Mouse (Mus musculus) A20 (cell line): ENCODE results near the gene Grin2b.

Experiments used
- DNase-seq: peaks from one replicate; pipeline ENCODE4 v3.0.0-alpha.2; 2011; ENCODE audit warnings: low read depth, low spot score

The Grin2b gene

GRCm38 (mm10) chr6:136010290-136011037 is 162.8 kb downstream of the Grin2b start:
- DNase-seq: no peak

DNA sequence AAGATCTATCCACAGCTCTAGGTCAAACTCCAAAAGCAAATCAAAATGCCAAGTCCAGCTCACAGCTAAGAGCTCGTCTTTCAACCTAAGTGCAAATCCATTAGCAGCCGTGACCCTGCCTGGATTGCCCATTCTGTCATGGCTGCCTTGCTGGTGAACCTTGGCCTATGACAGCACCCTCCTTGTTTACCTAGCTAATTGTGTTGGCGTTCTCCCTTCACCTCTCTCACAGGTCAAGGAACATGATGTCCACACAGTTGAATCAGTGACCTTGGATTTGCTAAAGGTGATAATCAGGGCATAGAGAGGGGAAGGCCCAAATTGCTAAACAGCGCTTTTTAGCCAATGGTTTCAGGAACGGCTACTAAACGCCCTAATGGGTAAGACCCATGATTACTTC is 165.2 kb downstream of the Grin2b start:
- no peak for DNase-seq

- DNase-seq: no peak
Measured at GRCm38 (mm10) chr6:135994691-135995090, 178.6 kb downstream of the Grin2b start.

- no peak for DNase-seq
Measured at GRCm38 (mm10) chr6:135993897-135994296, 179.4 kb downstream of the Grin2b start.

DNA sequence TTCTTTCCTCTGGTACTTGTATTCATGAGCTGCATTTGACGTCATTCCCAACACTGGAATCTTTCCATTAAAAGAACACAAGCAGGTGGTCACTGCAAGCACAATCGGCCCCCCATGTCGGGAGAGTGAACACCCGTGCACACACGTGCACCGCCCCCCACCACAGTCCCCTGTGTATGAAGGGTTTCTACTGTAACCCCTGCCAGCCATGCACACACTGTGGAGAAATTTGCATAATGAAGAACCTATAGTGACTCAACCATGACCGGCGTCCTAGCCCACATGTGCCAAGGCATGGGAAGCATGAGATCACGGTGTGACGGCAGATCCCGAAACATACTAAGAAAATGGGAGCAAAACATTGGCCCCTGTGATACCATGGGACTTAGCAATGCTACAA is 179.9 kb downstream of the Grin2b start:
- DNase-seq: no peak

DNA sequence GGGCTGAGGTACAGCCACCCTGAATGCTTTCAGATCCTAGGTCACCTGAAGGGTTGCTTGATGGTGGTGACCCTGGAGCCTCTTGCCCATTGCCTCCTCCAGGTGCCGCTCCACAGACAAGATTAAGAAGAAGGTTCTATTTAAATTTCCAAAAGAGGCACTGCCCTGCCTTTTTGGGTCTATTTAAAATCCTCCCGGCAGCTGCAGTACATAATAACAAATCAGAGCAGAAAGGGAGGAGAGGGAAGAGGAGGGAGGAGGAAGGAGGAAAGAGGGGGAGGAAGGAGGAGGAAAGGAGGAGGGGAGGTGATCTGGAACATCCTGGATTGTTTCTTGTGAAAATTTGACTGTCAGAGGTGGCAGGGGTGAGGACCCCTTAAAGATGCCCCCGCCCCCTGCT is 197.2 kb downstream of the Grin2b start:
- no peak for DNase-seq

GRCm38 (mm10) chr6:135972481-135972880 is 200.8 kb downstream of the Grin2b start:
- no peak for DNase-seq

DNA sequence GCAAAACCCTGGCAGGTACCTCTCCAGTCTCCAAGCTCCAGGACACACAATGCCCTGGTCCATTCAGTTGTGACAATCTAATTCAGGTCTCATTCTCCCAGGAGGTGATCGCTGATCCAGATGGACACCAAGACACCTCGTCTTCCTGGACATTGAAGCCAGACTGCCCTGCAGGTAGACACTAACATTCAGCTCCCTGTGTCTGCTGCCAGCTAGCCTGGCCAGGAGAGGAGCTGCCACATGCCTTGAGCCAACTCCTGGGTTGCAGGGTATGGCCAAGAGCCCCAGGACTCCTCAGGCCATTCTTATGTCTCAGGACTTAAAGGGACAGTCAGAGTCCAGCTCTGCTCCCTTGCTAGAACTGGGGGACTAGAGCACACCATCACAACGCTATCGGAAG is 201.8 kb downstream of the Grin2b start:
- no peak for DNase-seq

GRCm38 (mm10) chr6:135970716-135971318 is 202.5 kb downstream of the Grin2b start:
- no peak for DNase-seq

DNA sequence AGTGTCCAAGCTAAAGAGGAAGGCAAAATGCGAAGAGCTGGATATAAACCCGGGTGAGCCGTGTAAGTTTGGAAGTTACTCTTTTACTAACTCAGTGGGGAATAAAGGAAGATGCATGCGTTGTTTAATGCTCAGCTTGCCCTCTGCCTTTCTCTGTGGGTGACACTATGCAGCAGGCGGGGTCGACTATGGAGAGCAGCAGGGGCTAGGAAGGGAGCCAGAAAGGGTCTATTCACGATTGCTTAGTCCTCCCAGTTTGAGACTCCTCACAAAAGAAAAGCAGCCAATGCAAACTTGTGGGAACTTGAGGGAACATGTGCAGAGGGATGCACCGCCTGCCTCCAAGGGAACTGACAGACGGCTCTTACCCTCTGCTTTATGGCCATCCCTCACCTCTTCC is 211.5 kb downstream of the Grin2b start:
- no peak for DNase-seq

DNA sequence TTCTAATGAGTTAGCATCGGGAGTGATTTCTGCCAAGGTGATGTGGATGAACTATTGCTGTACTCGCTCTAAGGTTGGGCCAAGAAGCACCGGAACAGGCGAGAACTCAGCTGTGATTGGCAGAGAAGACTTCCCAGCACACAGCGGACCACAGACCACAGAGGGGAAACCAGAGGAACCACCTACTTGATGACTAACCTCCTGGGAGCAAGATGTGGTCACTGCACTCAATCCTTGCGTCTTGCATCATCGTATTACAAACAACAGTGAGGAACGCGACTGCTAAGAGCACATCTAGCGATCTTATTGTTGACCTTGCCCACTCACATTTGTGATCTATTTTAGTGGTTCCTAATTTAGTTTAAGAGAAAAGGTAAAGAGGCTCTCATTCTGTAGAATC is 213.7 kb downstream of the Grin2b start:
- DNase-seq: no peak

DNA sequence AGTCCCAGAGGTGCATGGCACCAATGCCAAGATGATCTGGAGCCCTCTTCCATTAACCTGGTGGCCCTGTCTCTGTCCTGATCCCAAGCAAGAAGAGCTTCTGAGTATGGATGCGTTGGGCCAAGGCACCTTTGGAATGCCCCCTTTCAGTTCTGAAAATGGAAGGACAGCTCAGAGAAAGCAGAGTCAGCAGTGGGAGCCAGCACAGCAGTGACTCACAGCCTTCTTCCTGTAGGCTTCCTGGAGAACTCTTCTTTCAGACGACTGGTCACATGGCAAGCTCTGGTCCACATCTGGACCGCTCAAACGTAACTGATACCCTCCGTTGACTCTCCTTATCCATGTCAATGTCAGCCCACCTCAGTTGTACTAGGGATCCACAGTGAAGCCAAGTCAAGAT is 221.6 kb downstream of the Grin2b start:
- DNase-seq: no peak

DNA sequence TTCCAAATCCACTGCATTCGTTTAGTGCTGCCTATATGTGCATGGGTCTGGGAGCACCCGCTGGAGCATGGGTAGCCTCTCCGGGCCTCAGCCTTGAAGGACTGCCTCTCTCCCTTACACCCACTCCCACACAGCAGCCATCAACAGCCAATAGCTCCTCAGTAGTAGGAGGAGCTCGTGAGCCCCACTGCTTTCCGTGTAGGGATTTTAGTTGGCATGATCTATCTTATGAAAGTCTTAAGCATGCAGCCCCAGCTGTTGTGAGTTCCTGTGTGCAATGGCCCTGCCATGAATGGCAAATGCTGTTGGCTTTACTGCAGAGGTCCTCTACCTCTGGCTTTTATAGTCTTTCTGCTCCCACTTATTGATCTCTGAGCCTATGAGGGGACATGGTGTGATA is 227.8 kb downstream of the Grin2b start:
- DNase-seq: no peak

DNA sequence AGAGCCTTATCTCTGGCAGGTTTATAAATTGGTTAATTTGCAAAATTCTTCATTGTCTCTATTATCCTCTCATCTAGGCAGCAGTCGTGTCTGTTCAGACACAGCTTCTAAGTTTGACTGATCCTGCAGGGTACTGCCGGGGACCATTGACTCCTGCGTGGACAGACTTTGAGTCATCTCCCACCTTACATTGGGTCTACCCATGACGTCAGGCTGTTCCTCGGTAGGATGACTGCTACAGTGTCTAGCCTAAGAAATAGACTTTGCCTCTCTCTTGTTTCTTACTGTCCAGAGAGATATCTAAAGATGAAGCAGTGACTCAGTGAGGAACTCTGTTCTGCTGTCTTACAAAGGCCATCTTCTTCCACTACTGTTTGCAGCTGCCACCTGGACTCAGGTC is 229.0 kb downstream of the Grin2b start:
- no peak for DNase-seq

GRCm38 (mm10) chr6:135943121-135943617 is 230.1 kb downstream of the Grin2b start:
- no peak for DNase-seq

GRCm38 (mm10) chr6:135932924-135933323 is 240.4 kb downstream of the Grin2b start:
- no peak for DNase-seq

DNA sequence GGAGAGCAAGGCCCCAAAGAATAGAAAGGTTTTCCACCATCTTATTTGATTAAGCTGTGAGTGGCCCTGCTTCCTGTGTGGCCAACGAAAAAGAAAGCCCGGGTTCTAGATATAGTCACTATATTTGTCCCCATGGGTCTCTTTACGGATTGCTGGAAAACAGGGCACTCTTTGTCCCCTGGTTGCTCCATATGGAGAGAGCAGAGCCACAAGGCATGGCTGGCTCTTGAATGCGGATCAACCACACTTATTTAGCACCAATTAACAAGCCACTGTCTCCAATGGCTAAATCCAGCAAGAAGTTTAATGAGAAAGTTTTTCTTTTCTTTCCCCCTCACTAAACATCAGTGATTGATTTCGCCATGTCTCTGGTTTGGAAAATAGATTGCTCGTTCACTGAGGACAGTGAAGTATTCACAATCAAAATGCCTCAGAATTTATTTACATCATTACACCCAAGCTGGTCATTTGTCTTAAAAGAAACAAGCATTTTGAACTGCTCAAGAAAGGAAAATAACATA is 240.9 kb downstream of the Grin2b start:
- DNase-seq: no peak

GRCm38 (mm10) chr6:135917676-135918075 is 255.6 kb downstream of the Grin2b start:
- DNase-seq: no peak

GRCm38 (mm10) chr6:135914608-135915007 is 258.7 kb downstream of the Grin2b start:
- no peak for DNase-seq

GRCm38 (mm10) chr6:135912114-135912513 is 261.2 kb downstream of the Grin2b start:
- no peak for DNase-seq

GRCm38 (mm10) chr6:135911131-135911530 is 262.2 kb downstream of the Grin2b start:
- no peak for DNase-seq

- no peak for DNase-seq
Measured at GRCm38 (mm10) chr6:135907540-135908320, 265.6 kb downstream of the Grin2b start.
